Mouse (Mus musculus): Measurements from ENCODE around the gene Gipc2. TPM values are rescaled to one million over a fixed set of nuclear protein-coding genes. Genes with fewer than 3 reads are reported as not detected.

Gene Gipc2
- 20.1 and 36.6 TPM in 2 replicates for polyA plus RNA-seq (2012; rRNA removed)

GRCm38 (mm10) chr3:152166099-152166423 lies at the start of gene Gipc2:
Gene Gipc2 (minus strand): TSS chr3:152166230.
- Histone ChIP-seq H3K4me1 (ENCODE audit: control insufficient read depth, insufficient read depth, low read length) (peaks cover 10% of the 10 kb centered on the region), H3K4me3 (replicated peaks; ENCODE audit: extremely low read depth, low read depth, low read length) (peak within 1 kb of the TSS; percentile 53)
- WGBS, result 56% methylated on average over 10 of the region's 10 CpGs
- no peak for DNase-seq
- TF ChIP-seq CTCF (IDR thresholded peaks at IDR 0.05; ENCODE audit: insufficient read depth, low read length) (no peak), POLR2A (IDR thresholded peaks at IDR 0.05; ENCODE audit: borderline replicate concordance, extremely low read depth, low read depth, low read length) (no peak)

- TF ChIP-seq POLR2A (IDR thresholded peaks at IDR 0.05; ENCODE audit: borderline replicate concordance, extremely low read depth, low read depth, low read length), result no peak
- no peak for TF ChIP-seq CTCF (IDR thresholded peaks at IDR 0.05; ENCODE audit: insufficient read depth, low read length)
- peaks cover 14% of the 10 kb centered on the region for H3K4me1 ChIP-seq (ENCODE audit: control insufficient read depth, insufficient read depth, low read length)
- DNase-seq, result no peak
- peak overlapping the region; percentile 19 for H3K4me3 ChIP-seq (replicated peaks; ENCODE audit: extremely low read depth, low read depth, low read length)
- 13% methylated on average over 3 of the region's 3 CpGs for WGBS
Measured at GRCm38 (mm10) chr3:152213416-152213815, 47.4 kb upstream of the Gipc2 start.

GRCm38 (mm10) chr3:152211731-152212279 lies 45.8 kb upstream of the Gipc2 start:
- WGBS, result 1% methylated on average over 7 of the region's 7 CpGs
- Histone ChIP-seq H3K4me3 (replicated peaks; ENCODE audit: extremely low read depth, low read depth, low read length) (peak overlapping the region; percentile 46), H3K4me1 (ENCODE audit: control insufficient read depth, insufficient read depth, low read length) (peaks cover 14% of the 10 kb centered on the region)
- no peak for TF ChIP-seq POLR2A (IDR thresholded peaks at IDR 0.05; ENCODE audit: borderline replicate concordance, extremely low read depth, low read depth, low read length)
- no peak for TF ChIP-seq CTCF (IDR thresholded peaks at IDR 0.05; ENCODE audit: insufficient read depth, low read length)
- DNase-seq, result no peak

- WGBS, result 1% methylated on average over 52 of the region's 68 CpGs
- Histone ChIP-seq H3K4me1 (ENCODE audit: control insufficient read depth, insufficient read depth, low read length) (peaks cover 14% of the 10 kb centered on the region), H3K4me3 (replicated peaks; ENCODE audit: extremely low read depth, low read depth, low read length) (peak overlapping the region; percentile 77)
- TF ChIP-seq CTCF (IDR thresholded peaks at IDR 0.05; ENCODE audit: insufficient read depth, low read length) (no peak), POLR2A (IDR thresholded peaks at IDR 0.05; ENCODE audit: borderline replicate concordance, extremely low read depth, low read depth, low read length) (no peak)
- DNase-seq, result peak; percentile 77
Measured at GRCm38 (mm10) chr3:152210728-152211391, 44.8 kb upstream of the Gipc2 start.

GRCm38 (mm10) chr3:152209967-152210634 lies 44.1 kb upstream of the Gipc2 start, which contains the start of the genes Dnajb4 and Fubp1:
Gene Dnajb4 (minus strand): TSS chr3:152210302.
Gene Fubp1 (plus strand): TSS chr3:152210422.
- DNase-seq, result peak; percentile 100
- no peak for TF ChIP-seq CTCF (IDR thresholded peaks at IDR 0.05; ENCODE audit: insufficient read depth, low read length)
- peak; percentile 94 for TF ChIP-seq POLR2A (IDR thresholded peaks at IDR 0.05; ENCODE audit: borderline replicate concordance, extremely low read depth, low read depth, low read length)
- H3K4me1 ChIP-seq (ENCODE audit: control insufficient read depth, insufficient read depth, low read length), result peaks cover 14% of the 10 kb centered on the region
- peak within 1 kb of the TSS; percentile 85 for H3K4me3 ChIP-seq (replicated peaks; ENCODE audit: extremely low read depth, low read depth, low read length)
- 1% methylated on average over 85 of the region's 85 CpGs for WGBS

- 3% methylated on average over 25 of the region's 25 CpGs for WGBS
- Histone ChIP-seq H3K4me3 (replicated peaks; ENCODE audit: extremely low read depth, low read depth, low read length) (peak overlapping the region; percentile 85), H3K4me1 (ENCODE audit: control insufficient read depth, insufficient read depth, low read length) (peaks cover 14% of the 10 kb centered on the region)
- no peak for TF ChIP-seq POLR2A (IDR thresholded peaks at IDR 0.05; ENCODE audit: borderline replicate concordance, extremely low read depth, low read depth, low read length)
- no peak for TF ChIP-seq CTCF (IDR thresholded peaks at IDR 0.05; ENCODE audit: insufficient read depth, low read length)
- no peak for DNase-seq
Measured at GRCm38 (mm10) chr3:152209177-152209966, 43.3 kb upstream of the Gipc2 start.

- TF ChIP-seq POLR2A (IDR thresholded peaks at IDR 0.05; ENCODE audit: borderline replicate concordance, extremely low read depth, low read depth, low read length), result no peak
- TF ChIP-seq CTCF (IDR thresholded peaks at IDR 0.05; ENCODE audit: insufficient read depth, low read length), result no peak
- H3K4me1 ChIP-seq (ENCODE audit: control insufficient read depth, insufficient read depth, low read length), result peaks cover 12% of the 10 kb centered on the region
- DNase-seq, result no peak
- no peak overlapping the region for H3K4me3 ChIP-seq (replicated peaks; ENCODE audit: extremely low read depth, low read depth, low read length)
- WGBS, result 86% methylated on average over 7 of the region's 7 CpGs
Measured at GRCm38 (mm10) chr3:152208096-152208885, 42.3 kb upstream of the Gipc2 start.

GRCm38 (mm10) chr3:152207156-152207555 lies 41.1 kb upstream of the Gipc2 start:
- Histone ChIP-seq H3K4me1 (ENCODE audit: control insufficient read depth, insufficient read depth, low read length) (peaks cover 6% of the 10 kb centered on the region), H3K4me3 (replicated peaks; ENCODE audit: extremely low read depth, low read depth, low read length) (no peak overlapping the region)
- DNase-seq, result no peak
- 95% methylated on average over 4 of the region's 4 CpGs for WGBS
- TF ChIP-seq POLR2A (IDR thresholded peaks at IDR 0.05; ENCODE audit: borderline replicate concordance, extremely low read depth, low read depth, low read length) (no peak), CTCF (IDR thresholded peaks at IDR 0.05; ENCODE audit: insufficient read depth, low read length) (no peak)
